Mouse (Mus musculus) heart, postnatal 0 days (tissue): ENCODE results near the gene Slc25a44. TPM values are rescaled to one million over a fixed set of nuclear protein-coding genes. Genes with fewer than 3 reads are reported as not detected.

ENCODE experiments used
- ATAC-seq: fragments of 200-750 bp; cut with Nextera tagmentation; 2 replicates; pipeline ENCODE4 v1.8.0; 2017; ENCODE audit warnings: low read depth, moderate number of reproducible peaks, moderate library complexity; ENCODE audit not compliant: insufficient read depth
- DNase-seq: peaks from one replicate; pipeline ENCODE4 v3.0.0-alpha.2; 2016; ENCODE audit warnings: low spot score
- H3K27ac ChIP-seq: fragments of 300-500 bp; sonication (generic); 2 replicates; pipeline ENCODE4 v1.5.1; 2014; ENCODE audit warnings: low read depth, mild to moderate bottlenecking
- H3K27me3 ChIP-seq: fragments of 300-500 bp; sonication (generic); 2 replicates; pipeline ENCODE4 v1.6.1; 2014; ENCODE audit warnings: low read length, mixed read lengths; ENCODE audit not compliant: control insufficient read depth, insufficient read depth
- H3K36me3 ChIP-seq: fragments of 300-500 bp; sonication (generic); replicated peaks from 2 replicates; pipeline ENCODE4 v1.6.1; 2014; ENCODE audit warnings: low read length, mixed read lengths; ENCODE audit not compliant: control insufficient read depth, insufficient read depth
- H3K4me1 ChIP-seq: fragments of 300-500 bp; sonication (generic); 2 replicates; pipeline ENCODE4 v1.6.1; 2014; ENCODE audit warnings: antibody characterized with exemption; ENCODE audit not compliant: control insufficient read depth, insufficient read depth
- H3K4me2 ChIP-seq: fragments of 300-500 bp; sonication (generic); 2 replicates; pipeline ENCODE4 v1.6.1; 2014; ENCODE audit warnings: low read depth, mild to moderate bottlenecking, low read length, moderate library complexity
- H3K4me3 ChIP-seq: fragments of 300-500 bp; sonication (generic); 2 replicates; pipeline ENCODE4 v1.5.1; 2014; ENCODE audit warnings: low read depth, low read length
- H3K9ac ChIP-seq: fragments of 300-500 bp; sonication (generic); replicated peaks from 2 replicates; pipeline ENCODE4 v1.6.1; 2014; ENCODE audit warnings: low read depth, low read length, mixed read lengths
- H3K9me3 ChIP-seq: fragments of 300-500 bp; sonication (generic); replicated peaks from 2 replicates; pipeline ENCODE4 v1.6.1; 2016; ENCODE audit warnings: low read length; ENCODE audit not compliant: control insufficient read depth
- CTCF ChIP-seq: IDR thresholded peaks from 2 replicates; pipeline ENCODE4 v1.5.1; 2016; ENCODE audit warnings: antibody characterized with exemption, control low read depth, low read depth
- EP300 ChIP-seq: IDR thresholded peaks from 2 replicates; pipeline ENCODE4 v1.6.1; 2016; ENCODE audit warnings: antibody characterized with exemption, low read depth
- WGBS: fragments of 180-500 bp; shearing (Covaris S2); extraction: QIAGEN DNeasy Blood & Tissue Kit; methylation state at CpG from one replicate; pipeline ENCODE4 v1.1.7; 2014; 5-methylcytosine and 5-hydroxymethylcytosine counted together
- polyA plus RNA-seq: library from polyadenylated mRNA; unstranded; fragments of >200 nt; fragmentation: Nextera tagmentation; extraction: Ambion mirVana; gene quantifications from 2 replicates; pipeline ENCODE4 v1.2.1, GENCODE M21; 2015
- total RNA-seq: library from RNA; depleted of rRNA; stranded (reverse); fragments of >200 nt; gene quantifications from 2 replicates; pipeline ENCODE4 v1.2.3, GENCODE M21; 2014; ENCODE audit warnings: low replicate concordance

Slc25a44 gene
- total and polyA plus RNA-seq, 2 experiments from 2014 or later = 9.6 to 17.2 TPM

GRCm38 (mm10) chr3:88449395-88450023 is 24.6 kb upstream of the Slc25a44 start:
- H3K4me2 ChIP-seq = peak overlapping the region; percentile 27
- H3K4me3 ChIP-seq = 0 out of 2 replicates have a peak overlapping the region, but pooled peaks have one; percentile 13
- DNase-seq (no peak), ATAC-seq (peak; percentile 47; the same call in 1 of the 2 replicates)
- no peaks in the 10 kb centered on the region for H3K36me3 ChIP-seq
- H3K27me3 ChIP-seq = peaks cover 10% of the 10 kb centered on the region
- WGBS = 12% methylated on average over 21 of the region's 21 CpGs
- 0 out of 2 replicates have a peak overlapping the region, but pooled peaks have one; percentile 9 for H3K9ac ChIP-seq
- no peaks in the 10 kb centered on the region for H3K9me3 ChIP-seq
- TF ChIP-seq CTCF (no peak), EP300 (no peak)
- H3K4me1 ChIP-seq = 0 out of 2 replicates have a peak, but pooled peaks cover 6% of the 10 kb centered on the region
- no peak overlapping the region for H3K27ac ChIP-seq

GRCm38 (mm10) chr3:88448443-88448842 is 23.5 kb upstream of the Slc25a44 start:
- H3K27ac ChIP-seq = no peak overlapping the region
- H3K4me3 ChIP-seq = no peak overlapping the region
- TF ChIP-seq EP300 = no peak
- no peak for ATAC-seq
- 84% methylated on average over 8 of the region's 8 CpGs for WGBS
- peaks cover 10% of the 10 kb centered on the region for H3K27me3 ChIP-seq
- H3K9me3 ChIP-seq = no peaks in the 10 kb centered on the region
- no peak for DNase-seq
- no peak overlapping the region for H3K9ac ChIP-seq
- no peak overlapping the region for H3K4me2 ChIP-seq
- 0 out of 2 replicates have a peak, but pooled peaks cover 6% of the 10 kb centered on the region for H3K4me1 ChIP-seq
- H3K36me3 ChIP-seq = no peaks in the 10 kb centered on the region

GRCm38 (mm10) chr3:88447676-88448183 is 22.8 kb upstream of the Slc25a44 start:
- Histone ChIP-seq H3K4me3 (no peak overlapping the region), H3K9ac (no peak overlapping the region), H3K36me3 (no peaks in the 10 kb centered on the region), H3K27ac (no peak overlapping the region), H3K4me2 (no peak overlapping the region), H3K4me1 (0 out of 2 replicates have a peak, but pooled peaks cover 6% of the 10 kb centered on the region), H3K27me3 (peaks cover 5% of the 10 kb centered on the region), H3K9me3 (no peaks in the 10 kb centered on the region)
- TF ChIP-seq EP300 = no peak
- no peak for TF ChIP-seq CTCF
- no peak for ATAC-seq
- WGBS = 62% methylated on average over 8 of the region's 8 CpGs
- DNase-seq = no peak

- DNase-seq (no peak), ATAC-seq (no peak)
- H3K27ac ChIP-seq = no peak overlapping the region
- WGBS = 35% methylated on average over 8 of the region's 8 CpGs
- no peak overlapping the region for H3K4me2 ChIP-seq
- H3K27me3 ChIP-seq = peaks cover 5% of the 10 kb centered on the region
- 0 out of 2 replicates have a peak, but pooled peaks cover 6% of the 10 kb centered on the region for H3K4me1 ChIP-seq
- TF ChIP-seq CTCF = no peak
- TF ChIP-seq EP300 = no peak
- no peaks in the 10 kb centered on the region for H3K9me3 ChIP-seq
- no peak overlapping the region for H3K9ac ChIP-seq
- no peaks in the 10 kb centered on the region for H3K36me3 ChIP-seq
- no peak overlapping the region for H3K4me3 ChIP-seq
Observed at GRCm38 (mm10) chr3:88446471-88447123, 21.7 kb upstream of the Slc25a44 start.

GRCm38 (mm10) chr3:88442888-88443287 is 17.9 kb upstream of the Slc25a44 start:
- no peaks in the 10 kb centered on the region for H3K27me3 ChIP-seq
- H3K9ac ChIP-seq = no peak overlapping the region
- no peak overlapping the region for H3K27ac ChIP-seq
- peaks cover 10% of the 10 kb centered on the region for H3K4me1 ChIP-seq
- H3K4me3 ChIP-seq = no peak overlapping the region
- WGBS = 53% methylated on average over 7 of the region's 7 CpGs
- TF ChIP-seq EP300 (no peak), CTCF (no peak)
- H3K9me3 ChIP-seq = no peaks in the 10 kb centered on the region
- no peak overlapping the region for H3K4me2 ChIP-seq
- DNase-seq = no peak
- ATAC-seq = no peak
- no peaks in the 10 kb centered on the region for H3K36me3 ChIP-seq
